Mouse (Mus musculus) heart, adult 8-10 months (tissue): ENCODE measurements around the gene Crygf. TPM values are rescaled to one million over a fixed set of nuclear protein-coding genes. Genes with fewer than 3 reads are reported as not detected.
"Not testable (repeated sequence)": the region's sequence is repeated elsewhere in the genome, so short reads cannot be mapped to it uniquely, and the experiment has no call there.

Experiments
- DNase-seq: peaks from one replicate; pipeline ENCODE4 v3.0.0; 2022; ENCODE audit warnings: low spot score
- total RNA-seq, 4 experiments: library from RNA; stranded (reverse); gene quantifications; 2 replicates each; pipeline ENCODE4 v1.2.4; 2022

Crygf gene
- total RNA-seq: not detected

DNA sequence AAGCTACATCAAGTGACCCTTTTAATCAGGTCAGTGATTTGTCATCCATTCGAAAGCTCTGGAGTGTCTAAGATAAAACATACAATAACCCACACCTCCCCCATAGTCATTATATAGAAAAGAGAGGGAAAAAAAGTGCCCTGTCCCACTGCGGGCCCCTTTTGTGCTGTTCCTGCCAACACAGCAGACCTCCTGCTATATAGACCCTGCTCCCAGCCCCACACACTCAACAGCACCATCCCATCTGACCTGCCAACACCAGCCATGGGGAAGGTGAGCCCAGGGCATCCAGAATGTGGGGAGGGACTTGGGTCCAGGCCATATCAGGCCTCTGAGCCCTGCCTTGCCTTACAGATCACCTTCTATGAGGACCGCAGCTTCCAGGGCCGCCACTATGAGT lies at the start of gene Crygf:
TSS of gene Crygf (plus strand) at position 227 of the 400 bp plus-strand sequence.
- DNase-seq: no peak

DNA sequence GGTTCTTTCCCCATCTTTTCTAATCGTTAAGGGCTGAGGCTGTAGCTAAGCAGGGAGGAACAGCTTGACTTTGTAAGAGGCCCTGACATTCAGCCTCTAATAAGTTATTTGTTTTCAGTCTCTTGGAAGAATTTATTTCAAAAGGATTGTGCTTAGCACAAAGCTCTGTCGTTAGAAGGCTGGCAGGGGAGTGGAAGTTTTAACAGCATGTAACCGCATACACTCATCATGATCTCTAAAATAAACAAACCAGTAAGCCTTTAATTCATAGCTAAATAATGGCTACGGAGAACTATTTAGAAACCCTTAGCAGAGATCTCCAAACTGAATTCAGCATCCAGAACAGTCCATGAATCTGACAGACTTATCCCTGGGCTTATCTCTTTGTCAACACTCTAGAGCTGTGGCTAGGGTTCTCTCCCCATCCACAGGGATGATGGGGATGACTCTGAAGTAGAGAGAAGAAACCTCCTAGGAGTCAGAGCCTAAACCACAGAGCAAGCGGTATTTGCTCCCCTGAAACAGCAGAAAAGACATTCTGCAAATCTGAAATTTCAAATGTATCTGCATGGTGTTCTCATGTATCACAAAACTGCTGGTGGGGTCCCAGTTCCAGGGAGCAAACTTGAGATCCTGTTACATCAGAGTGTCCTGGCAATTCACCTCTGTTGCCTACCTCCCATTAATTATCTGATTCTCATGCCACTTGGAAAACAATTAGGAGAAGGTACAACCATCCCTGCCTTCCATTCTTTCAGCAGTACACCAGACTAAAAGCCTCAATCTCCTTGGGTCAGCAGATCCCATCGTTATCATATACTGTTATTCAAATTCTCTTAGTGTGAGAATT lies 734 bp upstream of the Crygf start:
- DNase-seq: no peak

DNA sequence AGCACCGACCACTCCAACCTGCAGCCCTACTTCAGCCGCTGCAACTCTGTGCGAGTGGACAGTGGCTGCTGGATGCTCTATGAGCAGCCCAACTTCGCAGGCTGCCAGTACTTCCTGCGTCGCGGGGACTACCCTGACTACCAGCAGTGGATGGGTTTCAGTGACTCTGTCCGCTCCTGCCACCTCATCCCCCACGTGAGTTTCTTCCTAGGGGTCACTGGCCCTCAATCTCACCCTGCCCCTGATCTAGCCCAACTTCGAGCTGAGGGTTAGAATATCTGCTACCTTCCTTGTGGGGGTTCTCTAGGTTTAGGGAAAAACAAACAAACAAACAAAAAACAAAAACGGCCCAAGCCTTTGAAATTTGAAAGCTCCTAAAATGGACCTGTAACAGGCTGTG lies 376 bp downstream of the Crygf start:
- DNase-seq: not testable (repeated sequence)

DNA sequence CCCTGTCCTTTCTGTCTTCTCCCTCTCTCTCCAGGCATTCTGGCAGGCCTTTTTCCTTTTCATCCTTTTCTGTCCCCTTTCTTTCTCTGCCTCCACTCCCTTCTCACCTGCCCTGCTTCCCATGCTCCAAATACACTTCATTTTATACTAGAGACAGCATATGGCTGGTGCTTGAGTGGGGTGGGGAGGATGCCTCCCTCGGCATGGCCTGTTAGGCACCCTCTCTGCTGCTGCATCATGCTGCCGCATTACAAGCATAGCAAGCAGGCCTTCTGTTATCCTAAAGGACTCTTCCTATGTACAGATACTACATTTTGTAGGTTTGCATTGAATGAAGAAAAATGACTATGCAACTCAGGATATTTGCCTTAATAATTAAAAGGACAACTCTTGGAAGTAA lies 3.7 kb downstream of the Crygf start:
- no peak for DNase-seq

DNA sequence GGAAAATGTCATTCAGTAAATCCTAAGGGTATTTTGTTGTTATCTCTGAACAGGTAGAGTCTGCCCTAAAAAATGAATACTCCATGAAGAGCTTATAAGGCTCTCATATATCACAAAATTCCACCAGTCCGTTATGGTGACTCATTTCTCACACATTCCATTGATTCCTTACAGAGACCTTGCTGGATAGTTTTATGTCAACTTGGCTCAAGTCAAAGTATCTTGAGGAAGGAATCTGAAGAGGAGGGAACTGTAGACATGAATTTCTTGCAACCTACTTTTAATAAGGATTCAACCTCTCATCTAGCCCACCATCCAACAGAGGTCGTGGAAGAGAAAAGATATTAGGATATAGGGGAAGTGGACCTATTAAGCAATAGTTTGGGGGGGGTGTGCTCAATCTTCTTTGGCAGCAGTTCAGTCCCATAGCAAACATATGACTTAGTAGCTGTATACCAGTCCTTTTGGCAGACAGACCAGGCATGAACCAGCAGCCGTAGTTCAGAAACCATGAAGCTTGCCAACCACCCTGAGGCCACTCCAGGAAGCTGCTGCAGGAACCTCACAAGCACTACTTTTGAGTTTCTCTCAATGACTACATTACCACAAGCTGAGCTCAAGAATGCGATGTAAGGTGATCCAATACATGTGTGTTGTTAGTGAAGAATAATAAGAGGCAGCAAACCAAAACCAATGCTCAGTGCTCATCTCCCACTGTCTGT lies 5.9 kb downstream of the Crygf start:
- no peak for DNase-seq

Other genes starting within 250 kb of the Crygf start
- gene Map2, start 248.8 kb downstream of the Crygf start, total RNA-seq: 1 to 10 TPM; 2.0 to 5.6 (median 4.3) TPM